Mouse (Mus musculus) adrenal gland, postnatal 4 days (tissue): Measurements from ENCODE around the gene Itpr2. TPM values are rescaled to one million over a fixed set of nuclear protein-coding genes. Genes with fewer than 3 reads are reported as not detected.

Experiments used
- DNase-seq, 2 experiments: peaks; one replicate each; pipeline ENCODE4 v3.0.0; 2021 to 2022; ENCODE audit warnings: low spot score in 2 of 2, mixed read lengths in 2 of 2
- total RNA-seq, 2 experiments: library from RNA; stranded (reverse); gene quantifications; 2 replicates each; pipeline ENCODE4 v1.2.3; 2021

The Itpr2 gene
- total RNA-seq, 2 experiments from 2014 or later: 41.4 to 41.7 TPM

- no peak for DNase-seq
Observed at GRCm38 (mm10) chr6:146511511-146511910, 9.5 kb upstream of the Itpr2 start.

GRCm38 (mm10) chr6:146509891-146510290 is 7.9 kb upstream of the Itpr2 start:
- DNase-seq: no peak

GRCm38 (mm10) chr6:146504459-146504858 is 2.4 kb upstream of the Itpr2 start:
- DNase-seq: no peak

- no peak for DNase-seq
Observed at GRCm38 (mm10) chr6:146502856-146503255, 833 bp upstream of the Itpr2 start.

- peak; percentile 11 to 20 for DNase-seq
Observed at GRCm38 (mm10) chr6:146501316-146501865, 632 bp downstream of the Itpr2 start.

- no peak for DNase-seq
Observed at GRCm38 (mm10) chr6:146500771-146501170, 1.3 kb downstream of the Itpr2 start.

- DNase-seq: no peak
Observed at GRCm38 (mm10) chr6:146500206-146500605, 1.8 kb downstream of the Itpr2 start.

GRCm38 (mm10) chr6:146499566-146499965 is 2.5 kb downstream of the Itpr2 start:
- no peak for DNase-seq

- no peak for DNase-seq
Observed at GRCm38 (mm10) chr6:146498416-146498815, 3.6 kb downstream of the Itpr2 start.

GRCm38 (mm10) chr6:146497866-146498265 is 4.2 kb downstream of the Itpr2 start:
- DNase-seq: no peak

GRCm38 (mm10) chr6:146497435-146497834 is 4.6 kb downstream of the Itpr2 start:
- no peak for DNase-seq

- DNase-seq: no peak
Observed at GRCm38 (mm10) chr6:146491680-146492079, 10.3 kb downstream of the Itpr2 start.

- no peak for DNase-seq
Observed at GRCm38 (mm10) chr6:146490416-146490960, 11.5 kb downstream of the Itpr2 start.

- DNase-seq: no peak
Observed at GRCm38 (mm10) chr6:146489841-146490240, 12.2 kb downstream of the Itpr2 start.

GRCm38 (mm10) chr6:146488749-146489148 is 13.3 kb downstream of the Itpr2 start:
- DNase-seq: no peak

- no peak for DNase-seq
Observed at GRCm38 (mm10) chr6:146487079-146487478, 14.9 kb downstream of the Itpr2 start.

GRCm38 (mm10) chr6:146486073-146486472 is 15.9 kb downstream of the Itpr2 start:
- DNase-seq: no peak

- DNase-seq: no peak
Observed at GRCm38 (mm10) chr6:146481441-146481840, 20.6 kb downstream of the Itpr2 start.

GRCm38 (mm10) chr6:146480925-146481324 is 21.1 kb downstream of the Itpr2 start:
- no peak for DNase-seq

GRCm38 (mm10) chr6:146478888-146479683 is 22.9 kb downstream of the Itpr2 start:
- no peak for DNase-seq

- DNase-seq: no peak
Observed at GRCm38 (mm10) chr6:146476865-146477264, 25.2 kb downstream of the Itpr2 start.

- DNase-seq: no peak
Observed at GRCm38 (mm10) chr6:146474166-146474565, 27.9 kb downstream of the Itpr2 start.
